Mouse (Mus musculus): ENCODE measurements around the gene Ckap5.

DNA sequence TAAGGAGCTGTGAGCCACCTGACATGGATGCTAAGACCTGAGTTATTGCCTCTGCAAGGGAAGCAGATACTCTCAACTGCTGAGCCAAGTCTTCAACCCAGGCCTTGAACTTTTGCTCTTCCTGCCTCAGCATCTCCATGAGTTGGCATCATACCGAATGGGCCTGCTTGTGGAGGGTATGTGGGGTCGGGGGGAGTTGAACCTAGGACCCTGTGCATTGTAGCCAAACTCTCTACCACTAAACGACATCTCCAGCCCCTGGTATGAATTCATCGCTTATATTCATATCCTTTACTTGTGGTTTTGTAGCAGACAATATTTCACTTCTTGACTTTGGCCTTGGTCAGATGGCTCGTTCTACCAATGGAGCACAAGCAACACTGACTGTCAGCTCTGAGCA is 105.3 kb downstream of the Ckap5 start:
- TF ChIP-seq CTCF (IDR thresholded peaks at IDR 0.05; ENCODE audit: low read depth) (no peak), EP300 (IDR thresholded peaks at IDR 0.05; ENCODE audit: low read depth) (no peak)

Data from heart, postnatal 0 days (tissue).